Mouse (Mus musculus): Measurements from ENCODE around the gene Mri1.
"Not testable (repeated sequence)": the region's sequence is repeated elsewhere in the genome, so short reads cannot be mapped to it uniquely, and the experiment has no call there.

Mri1 gene

GRCm38 (mm10) chr8:84256822-84257610 is at the start of gene Mri1:
Gene Mri1, minus strand, starts transcription at chr8:84257326.
- DNase-seq (ENCODE audit: low spot score): peak; percentile 85

DNA sequence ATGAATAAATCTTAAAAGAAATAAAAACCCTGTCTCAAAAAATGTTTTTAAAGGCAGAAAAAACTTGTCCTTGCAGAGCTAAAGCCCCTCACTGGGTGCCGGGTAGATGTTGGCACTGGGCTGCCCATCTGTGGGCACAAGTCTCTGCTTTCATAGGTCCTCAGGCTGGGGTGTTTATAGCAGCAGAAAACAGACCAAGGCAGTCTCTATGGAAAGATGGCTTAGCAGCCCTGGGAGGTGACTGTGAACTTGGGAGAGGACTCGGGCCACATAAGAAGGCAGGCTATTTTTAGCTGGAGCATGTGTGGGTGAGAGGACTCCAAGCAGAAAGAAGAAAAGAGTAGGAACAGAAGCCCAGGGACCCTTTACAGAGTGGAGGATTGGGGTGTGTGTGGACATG is 46.8 kb upstream of the Mri1 start:
- DNase-seq (ENCODE audit: low spot score): no peak

DNA sequence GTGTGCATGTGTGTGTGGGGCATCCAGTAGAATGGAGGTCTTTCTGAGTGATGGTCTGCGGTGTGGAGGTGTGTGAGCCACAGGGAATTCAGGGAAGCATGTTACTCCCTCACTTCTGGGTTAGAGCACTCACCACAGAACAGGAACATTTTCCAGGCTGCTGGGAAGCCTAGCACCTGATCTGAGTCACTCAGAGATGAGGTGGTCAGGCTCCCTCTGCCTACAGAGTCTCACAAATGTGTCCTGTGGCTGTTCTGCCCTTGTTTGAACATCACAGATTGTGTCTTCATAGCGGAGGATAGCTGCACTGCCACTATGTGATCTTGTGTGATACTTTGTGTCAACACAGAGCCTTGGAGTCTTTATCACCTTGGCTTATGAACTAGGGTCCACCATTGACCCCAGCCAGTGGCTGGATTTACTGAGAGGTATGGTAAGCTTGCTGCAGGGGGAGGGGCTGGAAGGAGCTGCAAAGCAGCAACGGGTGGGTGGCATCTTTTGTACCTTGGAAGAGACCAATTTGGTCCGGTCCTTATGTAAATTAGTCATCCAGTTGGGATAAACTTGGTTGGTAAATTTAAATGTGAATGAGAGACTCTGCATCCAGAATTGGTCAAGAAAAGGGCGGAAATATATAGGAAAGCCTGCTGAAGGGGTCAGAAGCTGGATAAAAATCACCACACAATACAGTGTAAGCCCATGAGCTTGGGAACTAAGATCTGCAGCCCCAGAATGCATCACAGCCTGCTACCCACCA is 40.1 kb upstream of the Mri1 start:
- DNase-seq (ENCODE audit: low spot score): no peak

DNA sequence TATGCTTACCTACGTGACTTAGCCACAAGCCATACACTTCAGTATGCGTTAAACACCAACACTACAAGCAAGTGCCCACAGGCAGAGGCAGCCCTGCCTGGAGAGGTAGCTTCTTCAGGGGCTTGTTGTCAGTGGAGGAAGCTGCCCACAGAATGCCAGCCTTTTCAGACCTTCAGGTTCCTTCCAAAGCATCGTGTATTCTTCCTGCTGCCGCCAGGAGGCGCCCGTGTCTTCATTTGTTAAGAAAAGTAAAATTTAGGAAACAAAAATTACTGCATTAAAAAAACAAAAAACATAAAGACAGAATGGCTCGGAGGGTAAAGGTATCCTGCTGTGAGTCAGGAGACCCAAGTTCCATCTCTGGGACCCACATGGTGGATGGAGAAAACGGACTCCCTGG is 34.6 kb upstream of the Mri1 start:
- DNase-seq (ENCODE audit: low spot score): no peak

DNA sequence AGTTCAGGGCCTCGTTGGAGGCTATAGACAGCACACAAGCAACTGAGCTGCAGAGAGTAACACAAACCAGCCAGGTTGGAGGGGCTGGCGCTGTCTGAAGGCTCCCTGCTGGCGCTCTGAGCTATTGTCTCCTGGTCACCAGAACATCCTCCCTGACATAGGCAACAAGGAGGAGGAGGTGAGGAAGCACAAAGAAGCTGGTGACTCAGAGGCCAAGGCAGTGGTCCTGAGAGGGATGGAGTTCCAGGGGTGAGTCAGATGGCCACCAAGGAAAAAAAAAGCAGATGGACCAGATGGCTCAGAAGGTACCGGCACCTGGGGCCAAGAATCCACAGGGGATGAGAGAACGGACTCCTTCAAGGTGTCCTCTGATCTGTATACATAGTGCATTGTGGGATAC is 34.0 kb upstream of the Mri1 start:
- no peak for DNase-seq (ENCODE audit: low spot score)

- DNase-seq (ENCODE audit: low spot score): no peak
Observed at GRCm38 (mm10) chr8:84288892-84289291, 31.8 kb upstream of the Mri1 start.

DNA sequence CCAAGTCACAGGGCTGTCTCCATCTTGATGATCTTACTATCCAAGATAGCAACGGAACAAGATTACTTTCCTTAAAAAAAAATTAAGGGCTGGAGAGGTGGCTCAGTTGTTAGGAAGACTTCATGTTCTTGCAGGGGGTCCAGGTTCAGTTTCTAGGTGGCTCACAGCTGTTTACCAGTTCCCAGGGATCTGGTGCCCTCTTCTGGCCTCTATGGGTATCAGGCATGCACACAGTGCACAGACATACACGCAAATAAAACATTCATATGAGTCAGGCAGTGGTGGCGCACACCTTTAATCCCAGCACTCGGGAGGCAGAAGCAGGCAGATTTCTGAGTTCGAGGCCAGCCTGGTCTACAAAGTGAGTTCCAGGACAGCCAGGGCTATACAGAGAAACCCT is 28.5 kb upstream of the Mri1 start:
- DNase-seq (ENCODE audit: low spot score): not testable (repeated sequence)

- DNase-seq (ENCODE audit: low spot score): peak; percentile 32
Observed at GRCm38 (mm10) chr8:84284608-84285063, 27.5 kb upstream of the Mri1 start.

DNA sequence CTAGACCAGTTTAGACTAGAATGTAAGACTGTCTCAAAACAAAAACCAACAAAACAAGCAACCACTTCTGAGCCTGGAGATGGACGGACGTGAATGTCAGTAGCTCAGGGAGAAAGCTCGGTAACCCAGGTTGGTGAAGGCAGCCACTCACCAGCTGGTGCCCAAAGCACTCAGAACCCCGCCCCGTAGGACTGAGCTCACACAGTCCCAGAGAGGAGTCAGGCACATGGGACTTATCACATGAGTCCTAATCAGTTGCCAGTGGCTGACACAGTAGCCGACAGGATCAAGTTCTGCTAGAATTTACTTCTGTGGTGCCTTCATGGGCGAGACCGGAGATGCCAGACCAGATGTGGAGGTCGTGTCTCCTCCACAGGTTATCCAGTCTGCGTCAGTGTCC is 23.7 kb upstream of the Mri1 start:
- DNase-seq (ENCODE audit: low spot score): no peak

DNA sequence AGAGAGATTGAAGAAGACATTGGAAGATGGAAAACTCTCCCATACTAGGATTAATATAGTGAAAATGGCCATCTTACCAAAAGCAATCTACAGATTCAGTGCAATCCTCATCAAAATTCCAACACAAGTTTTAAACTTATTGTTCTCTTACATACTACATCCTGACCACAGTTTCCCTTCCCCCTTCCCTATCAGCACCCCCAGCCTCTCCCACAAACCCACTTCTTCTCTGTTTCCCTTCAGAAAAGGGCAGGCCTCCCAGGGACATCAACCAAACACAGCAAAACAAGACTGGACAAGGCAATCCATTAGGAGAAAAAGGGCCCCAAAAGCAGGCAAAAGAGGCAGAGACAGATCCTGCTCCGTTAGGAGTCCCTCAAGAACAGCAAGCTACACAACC is 19.3 kb upstream of the Mri1 start:
- no peak for DNase-seq (ENCODE audit: low spot score)

GRCm38 (mm10) chr8:84273968-84274367 is 16.8 kb upstream of the Mri1 start:
- no peak for DNase-seq (ENCODE audit: low spot score)

GRCm38 (mm10) chr8:84272302-84272701 is 15.2 kb upstream of the Mri1 start:
- DNase-seq (ENCODE audit: low spot score): no peak

- peak; percentile 100 for DNase-seq (ENCODE audit: low spot score)
Observed at GRCm38 (mm10) chr8:84269950-84270773, 13.0 kb upstream of the Mri1 start, which contains the start of gene Ccdc130. Gene Ccdc130, minus strand, starts transcription at chr8:84270380.

GRCm38 (mm10) chr8:84261098-84261497 is 4.0 kb upstream of the Mri1 start:
- DNase-seq (ENCODE audit: low spot score): no peak

DNA sequence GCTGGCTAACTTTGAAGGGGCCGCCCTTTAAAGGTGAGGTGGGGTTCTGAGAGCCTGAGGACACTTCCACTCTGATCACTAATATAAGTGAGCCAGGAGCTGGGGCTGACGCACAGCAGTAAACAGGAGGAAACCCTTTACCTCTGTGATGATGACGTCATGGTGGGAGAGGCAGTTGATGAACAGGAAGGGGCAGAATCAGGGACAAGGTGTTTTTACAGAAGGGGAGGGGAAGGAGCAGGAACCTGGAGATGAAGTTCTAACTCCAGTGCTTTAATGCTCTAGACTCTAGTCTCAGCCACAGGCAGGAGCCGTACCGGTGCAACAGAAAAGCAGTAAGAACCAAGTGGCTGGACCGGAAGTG is 686 bp downstream of the Mri1 start:
- DNase-seq (ENCODE audit: low spot score): no peak

GRCm38 (mm10) chr8:84255858-84256257 is 1.3 kb downstream of the Mri1 start:
- no peak for DNase-seq (ENCODE audit: low spot score)

DNA sequence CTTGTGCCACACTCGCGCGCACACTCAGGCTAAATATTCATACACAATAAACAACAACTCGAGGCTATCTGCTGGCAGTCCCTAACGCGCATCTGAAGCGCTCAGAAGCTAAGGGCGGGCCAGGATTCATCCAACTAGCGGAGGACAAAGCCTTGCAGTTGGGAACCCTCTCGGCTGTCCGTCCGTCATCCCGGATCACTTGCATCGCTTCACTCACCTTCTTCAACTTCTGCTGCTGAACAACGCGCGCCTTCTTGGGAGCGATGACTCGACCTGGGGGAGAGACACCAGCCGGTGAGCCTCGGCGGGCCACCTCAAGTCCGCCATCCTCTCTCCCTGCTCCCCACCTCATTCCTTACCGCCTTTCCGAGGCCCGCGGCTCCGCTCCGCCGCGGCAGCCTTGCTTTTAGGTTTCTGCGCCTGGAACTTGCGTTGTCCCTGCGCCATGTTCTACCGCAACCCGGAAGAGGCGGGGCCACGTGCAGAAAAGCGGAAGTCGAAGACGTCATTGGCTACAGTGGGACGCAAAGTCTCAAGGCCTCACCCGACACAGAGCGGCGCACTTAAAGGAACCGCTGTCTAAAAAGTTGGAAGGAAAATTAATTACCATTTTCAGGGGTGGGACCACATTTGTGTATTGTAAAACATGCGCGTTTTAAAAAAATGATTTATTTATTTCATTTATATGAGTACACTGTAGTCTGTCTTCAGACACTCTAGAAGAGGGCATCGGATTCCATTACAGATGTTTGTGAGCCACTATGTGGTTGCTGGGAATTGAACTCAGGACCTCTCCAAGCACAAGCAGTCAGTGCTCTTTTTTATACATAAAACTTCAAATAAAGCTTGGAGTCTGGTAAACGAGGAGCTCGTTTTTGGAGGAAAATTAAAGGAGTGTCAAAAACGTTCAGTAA is 7.6 kb downstream of the Mri1 start, which contains the start of gene D8Ertd738e:
Gene D8Ertd738e, minus strand, starts transcription at position 463 of the 914 bp plus-strand sequence.
- DNase-seq (ENCODE audit: low spot score): peak; percentile 88

GRCm38 (mm10) chr8:84241821-84242220 is 15.3 kb downstream of the Mri1 start:
- no peak for DNase-seq (ENCODE audit: low spot score)

- DNase-seq (ENCODE audit: low spot score): no peak
Observed at GRCm38 (mm10) chr8:84241167-84241566, 16.0 kb downstream of the Mri1 start.

DNA sequence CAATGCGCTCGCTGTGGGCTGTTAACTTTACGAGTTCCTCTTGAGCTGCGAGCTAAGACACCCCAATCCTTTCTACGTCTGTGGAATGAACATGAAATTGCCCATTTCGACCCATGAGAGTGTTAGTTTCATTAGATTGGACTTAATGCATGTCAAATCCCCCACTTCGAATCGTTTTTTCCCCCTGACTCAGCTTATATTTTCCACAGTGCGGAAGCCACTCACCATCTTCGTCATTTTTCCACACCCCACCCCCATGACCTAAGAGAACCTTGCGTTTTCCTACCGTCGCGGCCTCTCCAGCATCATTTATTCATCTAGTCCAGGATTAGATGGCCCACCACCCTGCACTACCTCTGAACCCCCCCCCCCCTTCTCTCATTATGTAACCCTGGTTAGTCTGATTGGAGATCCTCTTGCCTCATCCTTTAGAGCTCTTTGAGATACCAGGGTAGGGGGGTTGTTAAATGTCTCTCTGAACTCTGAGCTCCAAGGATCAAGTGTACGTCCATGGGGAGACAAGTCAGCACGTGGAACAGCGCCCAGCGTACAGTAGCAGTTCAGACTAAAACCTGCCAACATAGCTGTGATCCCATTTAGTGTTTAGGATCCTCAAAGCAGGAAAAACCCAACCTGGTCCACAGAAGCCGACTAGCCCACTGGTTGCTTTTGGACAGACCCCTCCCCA is 19.4 kb downstream of the Mri1 start:
- DNase-seq (ENCODE audit: low spot score): no peak
